Mouse (Mus musculus) frontal cortex, postnatal 14 days (tissue): ENCODE measurements around the gene Zfp652.
A peak's percentile ranks its signal among the peaks of the same experiment; 100 is the strongest.

Experiments used
- DNase-seq, 2 experiments: peaks; one replicate each; pipeline ENCODE4 v3.0.0; 2022; ENCODE audit warnings: low spot score in 2 of 2

Zfp652 gene

DNA sequence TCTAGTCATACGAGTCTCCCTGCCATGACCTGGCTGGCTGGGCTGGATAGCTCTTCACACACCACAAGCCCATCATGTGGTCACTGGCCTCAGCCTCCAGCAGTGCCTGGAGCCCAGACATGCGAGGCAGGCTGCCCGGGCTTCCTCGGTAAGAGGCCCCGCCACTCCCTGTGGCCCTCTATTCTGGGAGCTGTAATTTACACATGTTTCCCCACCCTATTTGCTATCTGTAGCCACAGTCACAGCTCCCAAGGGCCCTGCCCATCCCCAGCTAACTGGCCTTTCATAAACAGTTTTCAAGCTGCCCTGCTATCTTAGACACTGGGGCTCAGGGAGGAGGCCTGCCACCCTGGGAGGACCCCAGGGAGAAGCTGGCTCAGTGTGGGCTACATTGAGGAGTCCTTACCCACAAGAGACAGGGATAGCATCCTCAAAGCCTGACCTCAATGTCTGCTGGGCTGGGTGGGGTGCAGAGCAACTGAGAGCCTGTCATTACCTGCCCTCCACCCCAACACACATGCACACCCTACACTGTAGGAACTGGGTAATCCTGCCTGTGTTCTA, 96.1 kb downstream of the Zfp652 start:
- no peak for DNase-seq

GRCm38 (mm10) chr11:95809603-95810002, 97.1 kb downstream of the Zfp652 start:
- DNase-seq: no peak

GRCm38 (mm10) chr11:95810828-95811227, 98.4 kb downstream of the Zfp652 start:
- no peak for DNase-seq

DNA sequence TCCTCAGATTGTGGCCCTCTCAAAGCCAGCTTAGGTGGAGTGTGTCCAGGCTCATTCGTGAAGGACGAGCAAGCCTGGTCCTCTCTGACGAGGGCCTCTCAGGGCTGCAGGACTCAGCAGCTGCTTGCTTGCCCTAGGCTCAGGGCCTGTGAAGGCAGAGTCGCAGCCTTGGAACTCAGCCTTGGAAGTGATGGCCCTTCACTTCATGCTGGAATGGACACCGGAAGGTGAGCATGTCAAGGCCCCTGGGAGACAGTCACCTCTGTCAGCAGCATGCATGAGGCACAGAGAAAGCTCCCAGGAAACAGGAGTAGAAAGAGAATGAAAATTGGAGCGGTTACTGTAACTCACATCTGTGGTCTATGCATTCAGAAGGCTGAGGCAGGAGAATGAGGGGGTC, 99.3 kb downstream of the Zfp652 start:
- no peak for DNase-seq

GRCm38 (mm10) chr11:95812224-95812623, 99.8 kb downstream of the Zfp652 start:
- no peak for DNase-seq

DNA sequence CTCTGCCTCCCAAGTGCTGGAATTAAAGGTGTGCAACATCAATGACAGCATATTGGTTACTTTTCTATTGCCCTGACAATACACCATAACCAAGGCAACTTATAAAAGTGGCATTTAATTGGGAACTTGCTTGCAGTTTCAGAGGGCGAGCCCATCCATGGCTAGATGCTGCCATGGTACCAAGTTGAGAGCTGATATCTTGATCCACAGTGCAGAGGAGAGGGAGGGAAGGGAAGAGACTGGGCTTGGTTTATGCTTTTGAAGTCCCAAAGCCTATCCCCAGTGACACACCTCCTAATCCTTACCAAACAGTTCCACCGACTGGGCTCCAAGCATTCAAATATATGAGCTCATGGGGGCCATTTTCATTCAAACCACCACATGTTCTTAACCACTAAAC, 101.6 kb downstream of the Zfp652 start:
- no peak for DNase-seq

DNA sequence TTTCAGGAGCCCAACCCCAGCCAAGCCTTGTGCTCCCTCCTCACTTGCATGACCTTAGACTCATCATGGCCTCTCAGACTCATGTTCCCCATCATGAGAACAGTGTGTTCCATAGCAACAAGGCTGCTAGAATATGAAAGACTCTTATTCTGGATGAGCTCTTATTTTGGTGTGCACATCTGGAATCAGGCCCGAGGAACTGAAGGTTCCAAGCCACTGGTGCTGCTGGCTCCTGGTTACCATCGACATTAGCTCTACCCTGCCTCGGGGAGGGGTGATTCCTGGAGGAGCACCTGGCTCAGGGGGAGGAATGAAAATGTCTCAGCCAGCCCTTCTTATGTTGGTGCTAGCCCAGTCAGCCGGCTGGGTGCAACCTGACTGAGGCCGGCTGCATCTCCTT, 102.4 kb downstream of the Zfp652 start:
- DNase-seq: no peak

- no peak for DNase-seq
Observed at GRCm38 (mm10) chr11:95815412-95815811, 102.9 kb downstream of the Zfp652 start.

GRCm38 (mm10) chr11:95819138-95819537, 106.7 kb downstream of the Zfp652 start:
- DNase-seq: no peak

DNA sequence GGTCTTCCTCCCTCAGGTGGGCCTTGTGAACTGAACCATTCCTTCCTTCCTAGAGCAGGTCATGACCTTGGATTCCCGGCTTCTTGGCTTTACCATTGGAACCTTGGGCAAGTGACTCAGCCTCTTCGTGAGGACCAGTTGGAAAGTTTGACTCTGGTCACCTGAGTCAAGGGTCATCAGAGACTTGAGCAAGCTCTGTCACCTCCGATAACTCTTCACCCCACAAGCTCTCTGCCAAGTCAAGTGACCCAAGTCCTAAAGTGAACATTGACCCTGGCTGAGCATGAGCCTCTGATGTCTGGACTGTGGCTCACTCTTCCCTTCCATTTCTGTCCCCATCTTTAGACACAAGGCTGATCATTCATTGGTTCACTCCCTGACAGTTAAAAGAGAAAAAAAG, 109.0 kb downstream of the Zfp652 start:
- DNase-seq: no peak

- DNase-seq: no peak
Observed at GRCm38 (mm10) chr11:95822437-95822836, 110.0 kb downstream of the Zfp652 start.

- DNase-seq: peak; percentile 69 to 81
Observed at GRCm38 (mm10) chr11:95824071-95824876, 111.8 kb downstream of the Zfp652 start, which contains the start of gene Phospho1. Gene Phospho1 (plus strand): TSS chr11:95824499.

- peak in 1 of 2 experiments; percentile 47 for DNase-seq
Observed at GRCm38 (mm10) chr11:95824877-95825243, 112.4 kb downstream of the Zfp652 start.

DNA sequence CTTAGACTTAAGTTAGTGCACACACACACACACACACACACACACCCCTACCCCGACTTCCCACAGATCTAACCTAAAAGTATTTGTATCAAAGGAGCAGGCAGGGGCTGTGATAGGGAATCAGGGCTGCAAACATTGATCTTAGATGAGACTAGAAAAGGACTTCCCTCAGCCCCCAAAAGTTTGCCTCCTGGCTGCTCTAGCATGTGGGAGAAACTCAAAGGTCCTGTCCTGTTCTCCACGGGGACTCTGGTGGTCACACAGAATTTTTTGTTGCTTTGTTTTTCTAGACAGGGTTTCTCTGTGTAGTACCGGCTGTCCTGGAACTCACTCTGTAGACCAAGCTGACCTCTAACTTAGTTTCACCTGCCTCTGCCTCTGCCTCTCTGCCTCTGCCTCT, 113.2 kb downstream of the Zfp652 start:
- no peak for DNase-seq

- no peak for DNase-seq
Observed at GRCm38 (mm10) chr11:95826317-95827167, 114.1 kb downstream of the Zfp652 start.

DNA sequence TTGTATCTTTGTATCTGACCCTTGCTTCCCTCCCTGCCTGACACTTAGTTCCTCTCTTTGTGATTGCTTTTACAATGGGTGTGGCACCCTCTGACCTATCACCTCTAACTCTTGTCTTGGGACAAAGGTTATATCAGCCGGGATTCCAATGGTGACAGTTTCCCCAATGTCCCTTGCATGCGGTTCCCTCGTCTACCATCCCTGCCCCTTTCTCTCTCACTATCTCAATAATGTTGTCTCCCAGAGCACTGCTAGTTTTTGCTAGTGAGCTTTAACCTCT, 114.6 kb downstream of the Zfp652 start:
- no peak for DNase-seq

- peak in 1 of 2 experiments; percentile 73 for DNase-seq
Observed at GRCm38 (mm10) chr11:95827464-95828085, 115.1 kb downstream of the Zfp652 start.

GRCm38 (mm10) chr11:95828181-95828964, 115.9 kb downstream of the Zfp652 start:
- no peak for DNase-seq

- no peak for DNase-seq
Observed at GRCm38 (mm10) chr11:95829526-95830050, 117.1 kb downstream of the Zfp652 start.

- DNase-seq: no peak
Observed at GRCm38 (mm10) chr11:95830411-95831275, 118.2 kb downstream of the Zfp652 start.
